Mouse (Mus musculus) liver, embryonic 14.5 days (tissue): ENCODE measurements around the gene Ttc34.

Source experiments
- CTCF ChIP-seq: IDR thresholded peaks from 2 replicates; pipeline ENCODE4 v1.5.1; 2016; ENCODE audit warnings: antibody characterized with exemption, low read depth, control low read depth
- EP300 ChIP-seq: IDR thresholded peaks from 2 replicates; pipeline ENCODE4 v1.6.1; 2016; ENCODE audit warnings: antibody characterized with exemption, low read depth

- no peak for TF ChIP-seq EP300
- no peak for TF ChIP-seq CTCF
Measured at GRCm38 (mm10) chr4:154915286-154915685, 78.0 kb downstream of the Ttc34 start.
